Mouse (Mus musculus) urinary bladder, postnatal 10 days (tissue): Measurements from ENCODE around the gene Anapc1.
A peak's percentile ranks its signal among the peaks of the same experiment; 100 is the strongest.
"Not testable (repeated sequence)": the region's sequence is repeated elsewhere in the genome, so short reads cannot be mapped to it uniquely, and the experiment has no call there.

Experiments
- DNase-seq: peaks from one replicate; pipeline ENCODE4 v3.0.0; 2022; ENCODE audit warnings: low spot score

Gene Anapc1

GRCm38 (mm10) chr2:128696426-128696825, 9.2 kb upstream of the Anapc1 start:
- DNase-seq, result no peak

DNA sequence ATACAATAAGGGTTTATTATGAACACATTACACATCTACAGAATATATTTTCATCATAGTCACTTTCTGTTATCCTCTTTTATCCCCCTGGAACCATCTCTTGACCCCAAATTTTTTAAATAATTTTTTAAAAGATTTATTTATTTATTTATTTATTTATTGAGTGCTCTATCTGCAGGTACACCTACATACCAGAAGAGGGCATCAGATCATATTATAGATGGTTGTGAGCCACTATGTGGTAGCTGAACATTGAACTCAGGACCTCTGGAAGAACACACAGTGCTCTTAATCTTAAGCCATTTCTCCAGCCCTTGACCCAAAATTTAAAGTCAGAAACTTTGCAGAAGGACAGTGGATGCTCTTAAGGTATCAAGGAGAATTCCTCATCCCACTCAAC, 7.4 kb upstream of the Anapc1 start:
- no peak for DNase-seq

GRCm38 (mm10) chr2:128693828-128694227, 6.6 kb upstream of the Anapc1 start:
- DNase-seq, result not testable (repeated sequence)

- no peak for DNase-seq
These were observed 6.0 kb upstream of the Anapc1 start for GRCm38 (mm10) chr2:128693236-128693635.

DNA sequence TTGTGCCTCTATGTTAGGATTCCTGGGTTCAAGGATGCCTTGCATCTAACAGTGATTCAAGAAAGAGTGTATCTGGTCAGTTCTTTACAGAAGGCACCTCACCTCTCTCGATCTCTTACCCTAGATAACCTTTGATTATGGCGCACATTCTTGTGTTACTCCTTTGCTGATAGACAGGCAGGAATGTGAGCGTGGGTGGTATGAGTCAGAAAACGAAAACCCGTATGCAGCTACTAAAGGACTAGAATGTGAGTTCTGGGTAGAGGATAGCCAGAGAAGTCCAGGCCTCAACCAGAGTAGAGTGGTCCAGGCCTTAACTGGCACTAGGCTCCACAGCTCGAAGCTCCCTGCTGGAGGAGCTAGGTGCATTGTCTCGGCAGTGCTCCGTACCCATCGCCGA, 5.6 kb upstream of the Anapc1 start:
- no peak for DNase-seq

DNA sequence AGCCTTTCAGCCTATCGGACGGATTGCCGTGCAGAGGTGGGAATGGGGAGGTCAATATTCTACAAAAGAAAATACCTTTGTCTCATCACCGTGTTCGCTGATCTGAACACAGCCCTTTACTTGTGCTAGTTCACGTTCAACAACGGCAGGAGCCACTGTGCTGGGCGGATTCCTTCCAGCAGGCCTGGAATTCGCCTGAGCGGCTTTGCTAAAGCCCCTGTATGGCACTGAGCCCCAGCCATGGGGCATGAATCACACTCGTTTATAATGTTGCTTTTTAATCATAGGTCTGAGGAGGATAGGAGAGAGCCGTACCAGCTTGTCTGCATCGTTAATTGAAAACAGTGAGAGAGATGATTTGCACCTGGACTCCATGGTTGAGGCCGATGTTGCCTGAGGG, 5.1 kb upstream of the Anapc1 start:
- no peak for DNase-seq

- no peak for DNase-seq
These were observed 448 bp upstream of the Anapc1 start for GRCm38 (mm10) chr2:128687558-128688120.

GRCm38 (mm10) chr2:128680661-128681060, 6.5 kb downstream of the Anapc1 start:
- DNase-seq, result no peak

DNA sequence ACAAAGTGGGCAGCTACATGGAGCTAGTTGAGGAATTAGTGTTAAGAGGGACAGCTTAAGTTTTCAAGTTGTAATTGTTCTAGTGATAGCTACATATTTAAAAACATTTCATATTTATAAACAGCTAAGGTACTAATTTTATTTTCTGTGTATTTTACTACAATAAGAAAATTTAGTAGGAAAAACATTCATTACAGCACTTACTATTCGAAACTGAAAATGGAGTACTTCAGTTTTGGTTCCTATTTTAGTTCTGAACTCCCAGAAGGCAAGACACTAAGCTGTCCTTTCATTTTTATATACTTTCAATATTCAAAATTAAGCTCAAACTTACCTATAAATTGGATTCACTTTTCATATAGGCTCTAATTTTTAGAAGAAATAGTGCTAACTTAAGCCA, 66.6 kb downstream of the Anapc1 start:
- no peak for DNase-seq

GRCm38 (mm10) chr2:128615366-128615765, 71.8 kb downstream of the Anapc1 start:
- DNase-seq, result no peak

DNA sequence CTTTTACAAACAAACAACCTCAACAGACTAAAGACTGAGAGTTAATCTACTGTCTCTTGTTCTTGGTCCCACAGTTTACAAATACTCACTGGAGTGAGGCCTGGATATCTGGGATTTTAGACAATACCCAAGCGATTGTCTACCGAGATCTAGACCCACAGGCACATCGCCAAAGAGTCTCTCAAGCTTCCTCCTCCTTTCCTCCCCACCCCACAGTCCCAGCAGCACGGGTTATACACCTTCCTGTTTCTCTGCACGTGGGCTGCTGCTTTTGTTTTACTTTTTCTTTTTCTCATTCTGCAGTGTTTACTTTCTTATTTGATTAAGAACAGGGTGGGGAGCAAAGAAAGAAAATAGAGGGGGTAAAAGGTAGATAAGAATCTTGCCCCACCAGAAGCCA, 73.8 kb downstream of the Anapc1 start:
- no peak for DNase-seq

DNA sequence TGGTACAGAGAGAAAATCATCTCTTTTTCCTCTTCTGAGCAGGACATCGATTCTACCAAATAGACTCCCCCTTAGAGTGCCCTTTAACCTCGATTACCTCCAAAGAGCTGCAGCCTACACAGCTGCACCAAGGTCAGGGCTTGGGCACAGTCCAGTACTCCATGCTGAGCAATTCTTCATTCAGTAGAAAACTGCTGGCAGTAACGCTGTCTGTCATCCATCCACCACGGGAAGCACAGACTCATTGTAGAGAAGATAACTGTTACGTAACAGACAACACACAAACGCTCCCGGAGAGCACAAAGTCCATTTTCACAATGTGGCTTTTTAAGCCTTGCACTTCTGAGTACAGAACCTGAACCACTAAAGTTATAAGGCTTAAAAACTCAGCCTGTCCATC, 74.9 kb downstream of the Anapc1 start:
- no peak for DNase-seq

DNA sequence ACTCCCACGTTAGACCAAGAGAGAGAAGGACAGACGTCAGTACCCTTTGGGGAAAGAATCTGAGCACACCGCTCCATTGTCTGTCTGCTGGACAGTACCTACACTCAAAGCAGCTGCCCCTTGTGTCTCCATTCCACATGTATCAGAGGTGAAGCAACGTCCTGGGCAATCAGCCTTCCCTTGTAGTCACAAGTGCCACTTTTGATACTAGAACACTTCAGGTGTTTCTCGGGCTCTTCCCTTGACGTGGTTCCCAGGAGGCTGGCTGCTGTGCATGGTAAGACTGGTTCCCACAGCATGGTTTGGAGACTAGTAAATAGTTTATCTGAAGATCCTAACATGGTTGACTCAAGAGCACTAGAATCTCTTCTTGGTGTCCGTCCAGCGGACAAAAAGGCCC, 76.0 kb downstream of the Anapc1 start:
- no peak for DNase-seq

GRCm38 (mm10) chr2:128609286-128609685, 77.9 kb downstream of the Anapc1 start:
- no peak for DNase-seq

- no peak for DNase-seq
These were observed 85.7 kb downstream of the Anapc1 start for GRCm38 (mm10) chr2:128601534-128601933.

DNA sequence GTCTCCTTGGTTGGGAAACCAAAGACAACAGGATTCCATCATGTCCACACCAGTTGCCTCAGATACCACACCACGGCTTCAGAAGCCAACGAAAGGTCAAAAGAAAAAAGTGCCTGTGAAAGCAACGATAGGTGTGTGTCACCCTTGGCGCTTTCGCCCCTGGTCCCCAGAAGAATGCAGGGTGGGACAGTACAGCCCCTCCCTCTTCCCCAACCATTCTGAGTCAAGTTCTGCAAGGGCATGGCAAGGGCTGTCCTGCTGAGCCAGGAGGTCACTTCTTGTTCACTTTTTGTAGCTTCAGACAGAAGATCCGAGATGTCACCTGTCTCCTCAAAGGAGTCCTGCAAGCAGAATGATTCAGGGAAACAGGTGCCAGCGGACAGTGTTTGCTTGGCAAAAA, 94.9 kb downstream of the Anapc1 start:
- no peak for DNase-seq

GRCm38 (mm10) chr2:128590909-128591308, 96.3 kb downstream of the Anapc1 start, which contains the start of gene Spdye4c:
TSS of gene Spdye4c (plus strand) at chr2:128591209.
- DNase-seq, result no peak

GRCm38 (mm10) chr2:128582881-128583280, 104.3 kb downstream of the Anapc1 start:
- DNase-seq, result no peak

- DNase-seq, result peak; percentile 41
These were observed 114.2 kb downstream of the Anapc1 start for GRCm38 (mm10) chr2:128572726-128573624.

DNA sequence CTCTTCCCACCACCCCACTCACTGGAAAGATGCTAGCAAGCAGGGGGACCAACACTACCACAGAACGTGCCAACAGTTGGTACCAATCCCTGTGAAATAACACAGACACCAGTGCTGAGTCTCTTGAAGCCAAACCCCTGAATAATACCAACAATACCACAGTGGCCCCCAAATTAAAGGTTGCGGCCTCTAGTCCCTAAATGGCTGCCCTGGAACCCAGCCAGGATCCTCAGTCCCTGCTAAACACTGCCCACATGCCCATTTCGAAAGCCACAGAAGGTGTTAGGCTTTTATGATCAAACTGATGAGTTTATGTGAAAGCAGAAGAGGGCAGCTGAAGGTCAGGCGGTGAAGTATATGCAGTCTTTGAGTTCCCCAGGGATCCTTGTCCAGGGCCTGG, 116.2 kb downstream of the Anapc1 start:
- DNase-seq, result no peak

- no peak for DNase-seq
These were observed 118.7 kb downstream of the Anapc1 start for GRCm38 (mm10) chr2:128568490-128568889.

DNA sequence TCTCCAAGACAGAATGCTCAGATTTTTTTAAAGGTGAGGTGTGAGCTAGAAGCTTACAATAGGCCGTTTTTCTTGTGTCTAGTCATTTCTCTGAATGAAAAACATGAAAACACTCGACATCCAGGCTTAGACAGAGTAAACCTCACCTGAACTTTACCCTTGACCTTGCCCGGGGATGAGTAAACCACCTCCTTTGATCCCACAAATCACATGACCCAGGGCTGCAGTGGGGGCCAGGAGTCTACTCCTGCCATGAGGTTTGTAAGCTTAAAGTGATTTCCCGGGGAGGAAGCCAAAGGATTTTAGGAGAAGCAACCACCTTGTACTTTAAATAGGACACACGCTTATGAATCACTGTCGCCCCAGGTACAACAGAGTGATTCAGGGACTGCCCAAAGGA, 119.2 kb downstream of the Anapc1 start:
- no peak for DNase-seq

DNA sequence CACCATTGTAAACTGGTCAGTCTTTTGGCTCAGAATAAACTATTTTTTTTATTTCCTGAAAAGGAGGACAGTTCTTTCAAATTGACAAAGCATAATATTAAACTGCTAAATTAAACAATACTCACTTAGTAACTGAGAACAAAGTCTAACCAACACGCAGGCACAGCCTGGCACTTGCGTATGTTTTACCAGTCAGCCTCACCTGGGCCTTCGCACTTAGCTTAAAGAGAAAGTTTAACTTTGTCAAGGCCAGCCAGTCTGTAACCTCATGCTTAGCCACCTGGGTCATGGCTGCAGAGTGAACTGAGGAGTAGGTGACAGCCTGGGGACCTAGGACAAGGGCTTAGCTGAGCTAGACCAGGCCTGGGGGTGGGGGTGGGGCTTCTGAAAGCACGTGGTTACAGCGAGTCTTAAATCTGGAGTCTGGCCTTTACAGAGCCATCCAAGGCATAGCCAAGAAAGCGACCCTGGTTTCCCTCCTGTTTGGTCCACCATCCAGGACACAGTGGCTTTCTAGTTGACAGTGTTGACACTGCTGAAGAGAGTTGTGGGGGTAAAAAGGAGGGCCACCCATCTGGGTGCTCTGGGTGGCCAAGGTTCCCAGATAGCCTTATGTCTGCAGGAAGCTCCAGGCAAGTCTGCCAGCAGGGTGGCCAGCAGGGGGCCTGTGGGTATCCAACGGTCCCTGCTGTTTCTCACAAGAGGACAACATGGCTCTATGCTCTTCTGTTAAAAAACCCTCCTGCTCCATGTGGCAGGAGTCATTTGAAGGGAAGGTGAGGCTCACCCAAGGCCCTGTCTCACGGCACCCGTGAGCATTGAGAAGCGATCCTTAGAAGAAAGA, 120.7 kb downstream of the Anapc1 start:
- DNase-seq, result no peak
